Mouse (Mus musculus): ENCODE data around the gene Rtp4. TPM values are rescaled to one million over a fixed set of nuclear protein-coding genes. Genes with fewer than 3 reads are reported as not detected.
A peak's percentile ranks its signal among the peaks of the same experiment; 100 is the strongest.

Gene Rtp4
- polyA plus RNA-seq, 1 experiment = 2.1 TPM

DNA sequence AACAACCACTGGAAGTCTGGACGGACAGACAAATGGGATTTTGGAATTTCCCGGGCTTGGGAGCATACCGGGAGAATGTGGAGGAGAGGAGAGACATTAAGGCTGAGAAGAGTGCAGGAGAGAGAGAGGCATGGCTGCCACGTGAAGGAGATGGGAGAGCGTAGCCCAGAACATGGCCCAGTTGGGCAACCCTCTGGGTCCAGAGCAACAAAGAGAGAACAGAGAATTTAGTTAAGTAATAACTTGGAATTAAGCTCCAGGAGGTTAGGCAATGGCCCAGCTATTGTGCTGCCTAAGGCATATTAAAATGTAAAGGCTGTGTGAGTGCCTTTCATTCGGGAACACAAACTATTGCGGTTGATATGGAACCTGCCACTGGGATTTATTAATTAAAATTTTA is 86.6 kb downstream of the Rtp4 start:
- Histone ChIP-seq H3K4me3 (replicated peaks) (no peak overlapping the region), H3K27me3 (replicated peaks) (no peaks in the 10 kb centered on the region), H3K36me3 (replicated peaks; ENCODE audit: low read length) (no peaks in the 10 kb centered on the region), H3K9me3 (peaks cover 6% of the 10 kb centered on the region; the same call in 1 of the 2 replicates), H3K4me1 (peaks cover 15% of the 10 kb centered on the region)
- TF ChIP-seq FLI1 (IDR thresholded peaks at IDR 0.05; ENCODE audit: low read length) = no peak
- TF ChIP-seq GATA1 (IDR thresholded peaks at IDR 0.05; ENCODE audit: borderline replicate concordance, low read length) = no peak

DNA sequence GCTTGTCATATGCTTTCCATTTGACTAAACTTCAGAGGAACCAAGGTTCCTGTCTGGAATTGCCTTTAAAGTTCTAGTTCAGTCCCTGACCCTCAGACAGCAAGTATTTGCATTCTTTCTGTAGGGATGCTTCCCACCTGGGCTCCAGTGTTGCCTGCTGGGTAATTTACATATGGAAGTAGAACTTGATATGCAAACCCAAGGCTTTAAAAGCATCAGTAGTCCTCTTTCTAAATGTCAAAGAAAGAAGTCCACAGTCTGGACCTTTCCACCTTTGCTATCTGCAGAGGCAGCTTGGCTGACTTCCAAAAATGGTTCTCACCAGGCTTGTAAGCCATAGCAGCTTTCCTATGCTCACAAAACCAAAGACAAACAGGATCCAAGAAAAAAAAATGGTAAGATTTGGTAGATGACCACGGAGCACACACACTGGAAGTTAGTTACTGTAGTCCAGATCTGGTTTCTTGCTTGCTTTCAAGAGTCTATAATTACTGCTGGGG is 87.9 kb downstream of the Rtp4 start:
- Histone ChIP-seq H3K4me1 (peaks cover 15% of the 10 kb centered on the region), H3K27me3 (replicated peaks) (no peaks in the 10 kb centered on the region), H3K4me3 (replicated peaks) (no peak overlapping the region), H3K36me3 (replicated peaks; ENCODE audit: low read length) (no peaks in the 10 kb centered on the region), H3K9me3 (peaks cover 6% of the 10 kb centered on the region; the same call in 1 of the 2 replicates)
- no peak for TF ChIP-seq GATA1 (IDR thresholded peaks at IDR 0.05; ENCODE audit: borderline replicate concordance, low read length)
- TF ChIP-seq FLI1 (IDR thresholded peaks at IDR 0.05; ENCODE audit: low read length) = no peak

DNA sequence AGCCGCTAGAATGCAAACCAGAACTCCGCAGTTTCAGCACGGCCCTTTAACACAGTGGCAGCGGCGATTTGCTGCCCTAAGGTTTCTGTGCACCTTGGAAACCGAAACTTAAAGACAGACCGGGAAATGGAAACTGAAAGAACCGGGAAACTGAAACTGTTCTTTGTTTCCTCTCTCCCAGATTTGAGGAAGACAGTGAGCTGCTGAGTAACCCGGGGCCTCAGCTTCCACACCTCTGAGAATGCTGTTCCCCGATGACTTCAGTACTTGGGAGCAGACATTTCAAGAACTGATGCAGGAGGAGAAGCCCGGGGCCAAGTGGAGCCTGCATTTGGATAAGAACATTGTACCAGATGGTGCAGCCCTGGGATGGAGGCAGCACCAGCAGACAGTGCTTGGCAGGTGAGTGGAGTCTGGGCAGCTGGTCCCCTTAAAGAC is 89.7 kb downstream of the Rtp4 start:
- Histone ChIP-seq H3K4me3 (replicated peaks) (peak overlapping the region; percentile 91), H3K4me1 (peaks cover 15% of the 10 kb centered on the region), H3K27me3 (replicated peaks) (no peaks in the 10 kb centered on the region), H3K36me3 (replicated peaks; ENCODE audit: low read length) (no peaks in the 10 kb centered on the region), H3K9me3 (peaks cover 4% of the 10 kb centered on the region; the same call in 1 of the 2 replicates)
- TF ChIP-seq FLI1 (IDR thresholded peaks at IDR 0.05; ENCODE audit: low read length) (no peak), GATA1 (IDR thresholded peaks at IDR 0.05; ENCODE audit: borderline replicate concordance, low read length) (no peak)

DNA sequence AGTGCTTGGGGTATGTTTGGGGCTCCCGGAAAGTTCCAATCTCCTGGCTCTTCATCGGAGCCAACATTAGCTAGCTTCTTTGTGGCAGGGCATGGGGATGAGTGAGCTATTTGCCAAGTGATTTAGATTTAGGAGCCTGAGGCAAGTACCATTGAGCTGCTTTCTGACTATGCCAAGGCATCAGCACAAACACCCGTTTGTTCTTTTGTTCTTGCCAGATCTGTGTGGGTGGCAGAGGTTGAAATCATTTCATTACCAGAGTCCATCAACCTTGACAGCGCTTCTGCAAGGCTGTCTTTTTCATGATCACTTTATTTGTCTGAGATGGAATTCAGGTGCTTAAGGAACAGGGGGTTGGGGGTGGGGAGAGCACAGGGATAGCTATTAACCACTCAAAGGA is 104.1 kb downstream of the Rtp4 start:
- TF ChIP-seq FLI1 (IDR thresholded peaks at IDR 0.05; ENCODE audit: low read length) = no peak
- TF ChIP-seq GATA1 (IDR thresholded peaks at IDR 0.05; ENCODE audit: borderline replicate concordance, low read length) = no peak
- H3K4me3 ChIP-seq (replicated peaks) = no peak overlapping the region
- H3K36me3 ChIP-seq (replicated peaks; ENCODE audit: low read length) = no peaks in the 10 kb centered on the region
- H3K9me3 ChIP-seq = no peaks in the 10 kb centered on the region
- no peaks in the 10 kb centered on the region for H3K4me1 ChIP-seq
- H3K27me3 ChIP-seq (replicated peaks) = no peaks in the 10 kb centered on the region

DNA sequence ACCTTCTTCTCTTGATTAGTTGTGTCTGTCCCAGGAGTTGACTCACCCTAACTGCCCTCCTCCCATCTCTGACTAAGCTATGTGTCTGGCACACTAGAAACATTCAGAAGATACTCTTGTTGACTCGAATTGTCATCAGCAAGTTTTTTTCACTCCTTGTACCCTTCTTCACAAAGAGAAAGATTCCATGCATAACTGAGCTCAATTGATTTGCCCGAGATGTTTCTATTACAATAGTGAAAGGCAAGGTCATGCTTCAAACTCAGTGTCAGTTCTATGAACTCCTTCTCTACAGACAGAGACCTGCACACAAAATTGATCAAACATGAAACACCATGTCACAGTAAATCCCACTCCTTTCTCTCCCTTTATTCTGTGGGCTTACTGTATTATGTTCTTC is 111.4 kb downstream of the Rtp4 start:
- Histone ChIP-seq H3K4me3 (replicated peaks) (no peak overlapping the region), H3K9me3 (0 out of 2 replicates have a peak, but pooled peaks cover 10% of the 10 kb centered on the region), H3K27me3 (replicated peaks) (no peaks in the 10 kb centered on the region), H3K36me3 (replicated peaks; ENCODE audit: low read length) (no peaks in the 10 kb centered on the region), H3K4me1 (peaks cover 8% of the 10 kb centered on the region; the same call in 1 of the 2 replicates)
- TF ChIP-seq GATA1 (IDR thresholded peaks at IDR 0.05; ENCODE audit: borderline replicate concordance, low read length) = no peak

DNA sequence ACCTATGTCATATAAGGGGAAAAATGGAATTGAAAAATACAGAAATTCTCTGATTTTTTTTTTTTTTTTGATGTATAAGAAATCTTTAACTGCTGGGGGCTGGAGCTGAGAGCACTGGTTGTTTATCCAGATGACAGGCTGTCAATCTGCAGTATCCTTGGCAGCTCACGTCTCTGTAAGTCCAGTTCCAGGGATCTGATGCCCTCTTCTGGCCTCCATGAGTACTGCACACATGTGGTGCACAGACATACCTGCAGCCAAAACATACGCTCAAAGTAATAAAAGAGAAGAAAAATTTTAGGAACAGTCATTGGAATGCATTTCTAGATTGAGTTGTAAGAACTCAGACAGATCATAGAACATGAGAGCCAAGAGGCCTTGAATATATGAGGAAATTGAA is 112.6 kb downstream of the Rtp4 start:
- Histone ChIP-seq H3K4me3 (replicated peaks) (no peak overlapping the region), H3K9me3 (0 out of 2 replicates have a peak, but pooled peaks cover 10% of the 10 kb centered on the region), H3K36me3 (replicated peaks; ENCODE audit: low read length) (no peaks in the 10 kb centered on the region), H3K4me1 (peaks cover 9% of the 10 kb centered on the region; the same call in 1 of the 2 replicates), H3K27me3 (replicated peaks) (no peaks in the 10 kb centered on the region)
- TF ChIP-seq GATA1 (IDR thresholded peaks at IDR 0.05; ENCODE audit: borderline replicate concordance, low read length) (no peak), FLI1 (IDR thresholded peaks at IDR 0.05; ENCODE audit: low read length) (no peak)

DNA sequence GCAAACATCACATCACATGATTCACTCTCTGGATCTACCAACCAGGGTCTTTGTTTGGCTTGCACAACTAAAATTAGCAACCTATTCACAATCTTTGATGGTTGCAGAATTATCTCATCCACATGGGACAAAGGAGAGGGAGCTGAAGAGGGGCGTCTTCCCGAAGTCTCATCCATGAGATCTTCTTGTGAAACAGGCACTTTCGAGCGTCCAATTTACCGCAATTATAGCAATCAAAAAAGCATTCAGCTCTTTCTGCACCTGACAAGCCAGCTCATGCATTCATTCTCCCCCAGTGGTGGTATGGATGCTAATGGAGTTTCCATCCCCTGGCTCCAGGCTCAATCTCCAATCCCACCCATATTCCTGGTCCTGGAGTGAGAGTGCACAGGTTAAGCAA is 132.9 kb downstream of the Rtp4 start:
- Histone ChIP-seq H3K4me1 (peaks cover 33% of the 10 kb centered on the region), H3K36me3 (replicated peaks; ENCODE audit: low read length) (no peaks in the 10 kb centered on the region), H3K9me3 (0 out of 2 replicates have a peak, but pooled peaks cover 10% of the 10 kb centered on the region), H3K4me3 (replicated peaks) (no peak overlapping the region), H3K27me3 (replicated peaks) (peaks cover 4% of the 10 kb centered on the region)
- TF ChIP-seq FLI1 (IDR thresholded peaks at IDR 0.05; ENCODE audit: low read length) (no peak), GATA1 (IDR thresholded peaks at IDR 0.05; ENCODE audit: borderline replicate concordance, low read length) (no peak)

DNA sequence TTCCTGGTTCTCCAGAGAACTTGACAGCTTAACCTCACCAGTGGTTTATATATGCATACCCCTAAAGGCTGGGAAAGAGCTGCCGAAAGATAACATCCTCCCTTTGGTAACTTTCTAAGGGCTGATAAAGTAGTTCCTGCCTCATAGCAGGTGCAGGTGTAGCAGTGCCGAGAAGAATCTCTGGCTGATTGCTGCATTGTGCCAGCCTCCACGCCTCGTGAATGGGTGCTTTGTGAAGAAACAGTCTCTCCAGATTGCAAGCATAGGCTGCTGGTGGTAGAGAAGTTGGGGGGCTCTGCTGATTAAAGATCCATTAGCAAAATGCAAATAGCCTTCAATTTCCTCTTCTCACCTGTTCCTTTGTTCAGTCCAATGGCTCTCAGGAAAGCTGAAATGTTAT is 133.4 kb downstream of the Rtp4 start:
- Histone ChIP-seq H3K27me3 (replicated peaks) (peaks cover 2% of the 10 kb centered on the region), H3K4me3 (replicated peaks) (no peak overlapping the region), H3K4me1 (peaks cover 33% of the 10 kb centered on the region), H3K9me3 (0 out of 2 replicates have a peak, but pooled peaks cover 8% of the 10 kb centered on the region), H3K36me3 (replicated peaks; ENCODE audit: low read length) (no peaks in the 10 kb centered on the region)
- TF ChIP-seq GATA1 (IDR thresholded peaks at IDR 0.05; ENCODE audit: borderline replicate concordance, low read length) (no peak), FLI1 (IDR thresholded peaks at IDR 0.05; ENCODE audit: low read length) (no peak)

DNA sequence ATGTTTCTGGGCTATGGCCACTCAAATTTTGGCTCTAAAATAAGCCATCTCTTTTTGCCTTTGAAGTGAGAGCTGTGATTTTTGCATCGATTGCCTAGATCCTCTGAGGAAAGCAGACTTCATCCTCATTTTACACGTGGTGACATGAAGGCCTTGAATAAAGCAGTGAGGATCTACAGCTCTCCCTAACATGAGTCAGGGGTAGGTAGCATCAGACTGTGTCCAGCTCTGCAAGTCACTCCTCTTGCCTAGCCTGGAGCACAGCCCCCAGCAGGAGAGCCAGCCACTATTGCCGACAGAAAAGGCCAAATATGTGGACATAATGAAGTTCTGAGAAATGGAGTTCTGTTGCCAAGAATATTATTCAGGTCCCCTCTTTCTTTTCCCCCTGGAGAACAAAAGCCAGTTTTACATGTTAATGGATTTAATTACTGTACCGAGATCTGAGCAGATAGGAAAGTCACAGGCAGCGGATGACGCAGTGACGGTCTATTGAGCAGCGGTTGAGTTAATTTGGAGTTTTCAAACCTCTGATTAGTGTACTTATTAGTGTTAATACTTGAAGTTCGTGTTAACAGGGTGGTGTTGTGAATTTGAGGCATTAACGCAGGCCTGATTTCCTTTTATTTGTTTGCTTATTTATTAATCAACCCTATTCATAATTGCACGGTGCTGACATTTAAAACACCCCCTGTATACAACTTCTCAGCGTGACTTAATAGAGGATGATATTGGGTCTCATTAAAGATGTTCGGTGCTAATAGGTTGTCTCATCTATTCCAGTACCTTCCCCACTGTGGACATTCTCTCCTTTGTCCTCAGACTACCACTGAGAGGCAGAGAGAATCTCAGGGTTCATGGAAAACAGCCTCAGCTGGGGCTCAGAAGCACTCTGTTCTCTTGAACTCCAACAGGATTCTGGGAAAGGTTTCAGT is 139.8 kb downstream of the Rtp4 start:
- no peak for TF ChIP-seq GATA1 (IDR thresholded peaks at IDR 0.05; ENCODE audit: borderline replicate concordance, low read length)
- TF ChIP-seq FLI1 (IDR thresholded peaks at IDR 0.05; ENCODE audit: low read length) = no peak
- Histone ChIP-seq H3K36me3 (replicated peaks; ENCODE audit: low read length) (no peaks in the 10 kb centered on the region), H3K4me3 (replicated peaks) (no peak overlapping the region), H3K27me3 (replicated peaks) (no peaks in the 10 kb centered on the region), H3K9me3 (peaks cover 17% of the 10 kb centered on the region), H3K4me1 (peaks cover 10% of the 10 kb centered on the region; the same call in 1 of the 2 replicates)

Other genes with a start within 250 kb of the Rtp4 start
- not detected in 2 replicates for gene Rtp1, start 91.2 kb upstream of the Rtp4 start, polyA plus RNA-seq (2012; ENCODE audit: insufficient read depth, low replicate concordance)
- gene Masp1, start 524 bp downstream of the Rtp4 start, polyA plus RNA-seq (2012; ENCODE audit: insufficient read depth, low replicate concordance) = 0.10 TPM in 1 of 2 replicates, not detected in the other

Data from megakaryocyte, embryonic 14.5 days (primary cell).